Mouse (Mus musculus) embryo, embryonic 11.5 days (tissue): ENCODE data around the gene Padi3.
A peak's percentile ranks its signal among the peaks of the same experiment; 100 is the strongest.

Source experiments
- DNase-seq: peaks from one replicate; pipeline ENCODE4 v3.0.0-alpha.2; 2012; ENCODE audit warnings: low read depth, low spot score

The Padi3 gene

DNA sequence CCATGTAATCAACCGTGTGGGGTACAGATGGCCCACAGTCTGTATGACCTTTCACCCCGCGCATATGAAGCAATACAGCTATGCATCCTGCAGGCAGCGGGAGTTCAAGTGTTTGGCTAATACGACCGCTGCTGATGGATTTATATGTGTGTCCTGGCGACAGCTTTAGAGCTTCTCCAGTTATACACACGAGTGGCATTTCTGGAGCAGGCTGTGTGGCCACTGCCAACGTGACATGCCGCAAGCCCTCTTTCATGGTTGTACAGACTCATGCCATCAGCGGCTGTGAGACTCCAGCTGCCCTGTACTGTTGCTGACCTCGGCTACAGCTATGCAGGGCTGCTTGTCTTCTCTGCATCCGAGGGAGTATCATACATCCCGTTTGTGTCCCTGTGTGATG lies 29.9 kb downstream of the Padi3 start:
- DNase-seq: no peak

GRCm38 (mm10) chr4:140779803-140780397 lies 30.5 kb downstream of the Padi3 start:
- peak; percentile 34 for DNase-seq

DNA sequence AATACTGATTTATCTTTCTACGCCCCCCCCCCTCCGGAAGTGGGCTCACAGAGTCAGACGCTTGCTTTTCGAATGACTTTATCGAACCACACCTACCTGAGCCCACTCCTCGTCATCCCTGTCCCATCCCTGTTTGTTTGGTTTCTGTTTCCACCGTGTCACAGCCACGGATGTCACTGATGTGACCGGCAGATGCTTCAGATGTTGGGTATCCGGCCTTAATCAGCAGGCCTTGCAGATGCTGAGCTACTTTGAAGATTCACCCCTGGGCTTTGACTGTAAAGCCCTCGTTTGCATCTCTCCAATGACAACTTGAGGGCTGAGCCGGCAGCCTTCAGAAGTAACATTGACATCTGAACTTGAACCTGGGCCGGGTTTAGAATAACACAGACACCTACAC lies 33.8 kb downstream of the Padi3 start:
- DNase-seq: no peak

- DNase-seq: no peak
These were observed 34.6 kb downstream of the Padi3 start for GRCm38 (mm10) chr4:140775876-140776275.

GRCm38 (mm10) chr4:140774893-140775292 lies 35.6 kb downstream of the Padi3 start:
- no peak for DNase-seq

GRCm38 (mm10) chr4:140774025-140774800 lies 36.2 kb downstream of the Padi3 start, which contains the start of gene Padi4:
Gene Padi4 (minus strand): TSS chr4:140774236.
- DNase-seq: no peak

GRCm38 (mm10) chr4:140771091-140771490 lies 39.4 kb downstream of the Padi3 start:
- DNase-seq: no peak

DNA sequence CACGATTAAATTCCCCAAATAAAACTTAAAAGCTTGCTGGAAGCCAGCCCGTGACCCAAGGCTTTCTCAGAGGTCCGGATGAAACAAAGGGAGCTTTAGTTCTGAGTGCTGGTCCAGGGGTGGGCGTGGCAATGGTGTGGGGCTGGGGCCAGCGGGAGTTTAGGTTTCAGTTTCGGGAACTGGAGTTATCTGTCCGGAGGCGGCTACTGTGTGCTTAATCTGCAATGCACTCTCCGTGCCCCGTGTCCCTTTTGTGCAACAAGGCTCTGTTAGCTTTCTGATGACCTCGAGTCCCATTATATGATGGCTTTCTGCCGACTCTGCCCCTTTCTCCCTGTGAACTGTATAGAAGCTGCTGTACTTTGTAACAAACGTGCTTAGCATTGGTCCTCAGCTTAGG lies 40.0 kb downstream of the Padi3 start:
- no peak for DNase-seq

- no peak for DNase-seq
These were observed 41.5 kb downstream of the Padi3 start for GRCm38 (mm10) chr4:140768973-140769372.

- no peak for DNase-seq
These were observed 44.5 kb downstream of the Padi3 start for GRCm38 (mm10) chr4:140765936-140766335.

DNA sequence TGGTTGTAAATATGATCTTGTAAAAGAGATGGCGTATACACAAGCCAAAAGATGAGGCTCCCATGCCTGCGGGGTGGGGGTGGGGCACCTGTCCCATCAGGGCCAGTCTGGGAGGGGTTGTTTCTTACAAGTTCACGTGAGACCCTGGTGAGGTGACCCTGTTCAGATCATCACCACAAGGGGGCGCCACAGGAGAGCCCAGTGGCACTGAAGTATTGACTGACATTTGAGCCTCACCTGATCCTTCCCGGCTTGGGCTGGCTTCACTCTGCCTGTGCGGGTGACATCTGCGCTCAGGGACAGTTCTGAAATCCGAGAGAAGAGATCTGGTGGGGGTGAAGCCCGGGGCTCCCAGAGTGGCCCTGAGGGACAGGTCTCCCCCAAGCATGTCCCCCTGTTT lies 47.3 kb downstream of the Padi3 start:
- DNase-seq: peak; percentile 35

DNA sequence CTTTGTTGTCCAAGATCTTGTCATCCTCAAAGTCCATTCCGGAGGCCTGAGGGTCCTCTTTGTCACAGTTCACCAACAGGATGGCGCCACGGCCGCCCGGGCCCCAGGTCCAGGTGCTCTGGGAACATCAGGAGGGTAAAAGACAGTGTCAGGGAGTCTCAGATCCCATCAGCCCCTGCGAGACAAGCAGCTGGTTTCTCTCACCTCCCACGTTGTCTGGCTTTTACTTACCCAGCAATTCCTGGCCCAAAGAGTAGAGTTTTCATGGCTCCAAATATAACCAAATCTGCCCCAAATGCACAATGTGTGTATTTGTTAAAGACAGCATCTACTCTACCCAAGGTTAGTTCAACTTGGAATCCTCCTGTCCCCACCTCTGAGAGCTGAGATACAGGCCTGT lies 48.8 kb downstream of the Padi3 start:
- no peak for DNase-seq

GRCm38 (mm10) chr4:140755811-140756210 lies 54.6 kb downstream of the Padi3 start:
- DNase-seq: no peak

GRCm38 (mm10) chr4:140753366-140753765 lies 57.1 kb downstream of the Padi3 start:
- DNase-seq: no peak

- peak; percentile 19 for DNase-seq
These were observed 60.1 kb downstream of the Padi3 start for GRCm38 (mm10) chr4:140750328-140750727.

GRCm38 (mm10) chr4:140747978-140748377 lies 62.5 kb downstream of the Padi3 start:
- DNase-seq: no peak

DNA sequence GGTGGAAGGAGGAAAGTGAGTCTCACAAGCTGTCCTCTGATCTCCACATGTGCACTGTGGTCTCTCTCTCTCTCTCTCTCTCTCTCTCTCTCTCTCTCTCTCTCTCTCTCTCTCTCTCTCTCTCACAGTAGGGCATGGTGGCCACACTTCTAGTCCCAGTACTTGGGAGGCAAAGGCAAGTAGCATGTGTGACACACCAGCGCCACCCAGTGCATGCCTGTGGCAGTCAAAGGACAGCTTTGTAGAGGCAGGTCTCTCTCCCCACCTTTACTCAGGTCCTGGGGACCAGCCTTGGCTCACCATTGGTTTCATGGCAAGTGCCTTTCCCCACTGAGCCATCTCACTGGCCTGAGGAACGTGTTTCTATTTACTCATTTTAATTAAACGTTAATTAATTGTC lies 65.8 kb downstream of the Padi3 start:
- DNase-seq: peak; percentile 32

DNA sequence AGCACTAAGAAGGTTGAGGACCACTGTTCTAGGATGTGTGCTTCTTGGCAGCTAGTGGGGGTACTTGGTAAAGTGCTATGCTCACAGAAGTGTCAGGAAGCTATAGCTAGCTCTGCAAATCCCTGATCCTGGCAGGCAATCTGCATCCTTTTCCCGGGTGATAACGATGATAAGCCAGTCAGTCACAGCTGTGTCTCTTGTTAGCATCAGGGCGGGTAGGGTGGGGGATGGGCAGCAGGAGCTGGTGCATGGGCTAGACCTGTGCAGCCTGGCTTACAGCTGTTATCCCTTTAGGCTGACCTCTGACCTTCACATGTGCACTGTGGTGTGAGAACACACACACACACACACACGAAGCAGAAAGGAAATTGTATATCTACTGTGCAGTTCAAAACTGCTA lies 67.4 kb downstream of the Padi3 start:
- no peak for DNase-seq

DNA sequence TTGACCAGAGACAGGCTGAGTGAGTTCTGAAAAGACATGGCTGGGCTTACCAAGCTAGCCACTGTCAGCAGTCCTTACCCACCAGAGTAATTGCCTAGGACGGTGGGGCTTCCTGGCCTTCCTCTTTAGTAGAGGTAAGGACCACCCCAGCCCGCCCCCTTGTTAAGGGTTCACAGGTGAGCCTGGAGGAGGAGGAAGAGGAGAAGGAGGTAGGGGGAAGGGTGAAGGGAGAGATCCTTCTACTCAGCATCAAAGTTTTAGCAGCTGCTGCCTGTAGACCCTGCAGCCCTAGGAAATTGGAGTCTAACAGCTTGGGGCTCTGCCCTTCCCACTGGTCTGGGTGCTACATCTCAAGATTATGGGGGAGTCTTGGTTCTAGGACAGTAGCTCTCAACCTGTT lies 67.9 kb downstream of the Padi3 start, which contains the start of gene Padi6:
Gene Padi6, minus strand, starts transcription at position 101 of the 400 bp plus-strand sequence.
- no peak for DNase-seq

DNA sequence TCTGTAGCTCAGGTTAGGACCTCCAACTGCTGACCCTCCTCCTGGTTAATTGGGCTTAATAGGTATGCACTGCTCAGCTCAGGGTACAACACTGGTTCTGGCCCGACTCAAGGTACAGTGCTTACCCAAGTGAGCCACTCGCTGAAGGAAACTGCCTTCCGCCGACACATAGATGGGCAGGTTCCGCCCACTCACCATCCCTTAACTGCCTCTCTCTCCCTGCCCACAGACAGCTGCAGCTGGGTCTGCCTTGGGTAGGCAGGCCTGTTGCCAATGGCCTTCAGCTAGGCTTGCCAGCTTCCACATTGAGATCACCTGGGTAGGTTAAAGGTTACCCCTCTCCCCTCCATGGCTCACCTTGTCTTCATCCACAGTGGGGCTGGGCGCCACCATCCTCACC lies 69.0 kb downstream of the Padi3 start:
- no peak for DNase-seq

DNA sequence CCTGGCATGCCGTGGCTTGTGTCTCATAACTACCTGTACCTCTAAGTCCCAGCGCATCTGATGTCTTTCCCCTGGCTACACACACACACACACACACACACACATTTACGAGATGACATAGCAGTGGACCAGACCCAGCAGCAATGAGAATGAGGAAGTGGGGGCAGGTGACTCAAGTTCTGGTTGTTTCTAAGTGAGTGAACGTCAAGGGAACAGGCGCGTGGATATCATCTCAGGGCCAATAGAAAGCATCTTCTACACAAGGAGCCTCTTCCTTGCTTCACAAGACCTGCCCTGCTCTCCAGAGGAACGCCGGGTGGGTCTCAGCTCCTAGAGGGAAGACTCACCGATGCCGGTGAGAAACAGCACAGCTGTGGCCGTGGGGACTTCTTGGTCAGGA lies 69.8 kb downstream of the Padi3 start:
- DNase-seq: no peak
